Mouse (Mus musculus) CD8-positive naive resting alpha-beta T cell, adult 2 months (primary cell): ENCODE measurements around the gene Ccdc141.

Experiments used
- DNase-seq, 2 experiments: peaks; one replicate each; pipeline ENCODE4 v3.0.0; 2022; ENCODE audit warnings: low read depth in 2 of 2, low spot score in 2 of 2

Ccdc141 gene

GRCm38 (mm10) chr2:77134906-77135305 is 35.5 kb downstream of the Ccdc141 start:
- no peak for DNase-seq

- no peak for DNase-seq
These were observed 37.0 kb downstream of the Ccdc141 start for GRCm38 (mm10) chr2:77133407-77133806.

- no peak for DNase-seq
These were observed 43.5 kb downstream of the Ccdc141 start for GRCm38 (mm10) chr2:77126939-77127338.

- DNase-seq: no peak
These were observed 52.3 kb downstream of the Ccdc141 start for GRCm38 (mm10) chr2:77118102-77118501.

GRCm38 (mm10) chr2:77114335-77114734 is 56.1 kb downstream of the Ccdc141 start:
- DNase-seq: no peak

GRCm38 (mm10) chr2:77113867-77114266 is 56.6 kb downstream of the Ccdc141 start:
- DNase-seq: no peak

GRCm38 (mm10) chr2:77113026-77113425 is 57.4 kb downstream of the Ccdc141 start:
- DNase-seq: no peak

GRCm38 (mm10) chr2:77111095-77111494 is 59.3 kb downstream of the Ccdc141 start:
- DNase-seq: no peak

GRCm38 (mm10) chr2:77110365-77110764 is 60.1 kb downstream of the Ccdc141 start:
- no peak for DNase-seq

GRCm38 (mm10) chr2:77109506-77110123 is 60.8 kb downstream of the Ccdc141 start:
- no peak for DNase-seq

GRCm38 (mm10) chr2:77108562-77108961 is 61.9 kb downstream of the Ccdc141 start:
- no peak for DNase-seq

- DNase-seq: no peak
These were observed 64.3 kb downstream of the Ccdc141 start for GRCm38 (mm10) chr2:77106150-77106549.

GRCm38 (mm10) chr2:77105006-77105715 is 65.3 kb downstream of the Ccdc141 start:
- no peak for DNase-seq

GRCm38 (mm10) chr2:77102516-77102915 is 67.9 kb downstream of the Ccdc141 start:
- DNase-seq: no peak

- no peak for DNase-seq
These were observed 70.6 kb downstream of the Ccdc141 start for GRCm38 (mm10) chr2:77099814-77100213.

GRCm38 (mm10) chr2:77098769-77099168 is 71.7 kb downstream of the Ccdc141 start:
- DNase-seq: no peak

- DNase-seq: no peak
These were observed 78.7 kb downstream of the Ccdc141 start for GRCm38 (mm10) chr2:77091749-77092148.

GRCm38 (mm10) chr2:77085313-77085712 is 85.1 kb downstream of the Ccdc141 start:
- DNase-seq: no peak

- DNase-seq: no peak
These were observed 85.8 kb downstream of the Ccdc141 start for GRCm38 (mm10) chr2:77084629-77085028.

GRCm38 (mm10) chr2:77081156-77081555 is 89.3 kb downstream of the Ccdc141 start:
- DNase-seq: no peak

- no peak for DNase-seq
These were observed 89.8 kb downstream of the Ccdc141 start for GRCm38 (mm10) chr2:77080657-77081056.

- no peak for DNase-seq
These were observed 91.7 kb downstream of the Ccdc141 start for GRCm38 (mm10) chr2:77078746-77079145.

GRCm38 (mm10) chr2:77074373-77074772 is 96.1 kb downstream of the Ccdc141 start:
- no peak for DNase-seq
